Mouse (Mus musculus): ENCODE results near the gene Ace2.

The Ace2 gene

GRCm38 (mm10) chrX:164139032-164139431 lies at the start of gene Ace2:
Ace2 (plus strand) TSS chrX:164139332.
- DNase-seq = no peak

- DNase-seq = no peak
These were observed 49.2 kb upstream of the Ace2 start for GRCm38 (mm10) chrX:164089916-164090315.

- DNase-seq = peak; percentile 81
These were observed 46.6 kb upstream of the Ace2 start for GRCm38 (mm10) chrX:164092300-164093169.

GRCm38 (mm10) chrX:164093435-164093834 lies 45.7 kb upstream of the Ace2 start:
- DNase-seq = no peak

GRCm38 (mm10) chrX:164095838-164096237 lies 43.3 kb upstream of the Ace2 start:
- no peak for DNase-seq

- no peak for DNase-seq
These were observed 37.6 kb upstream of the Ace2 start for GRCm38 (mm10) chrX:164101483-164101882.

- DNase-seq = no peak
These were observed 36.9 kb upstream of the Ace2 start for GRCm38 (mm10) chrX:164102198-164102597.

GRCm38 (mm10) chrX:164102656-164103055 lies 36.5 kb upstream of the Ace2 start:
- no peak for DNase-seq

- DNase-seq = no peak
These were observed 28.0 kb upstream of the Ace2 start for GRCm38 (mm10) chrX:164111146-164111545.

GRCm38 (mm10) chrX:164113744-164114143 lies 25.4 kb upstream of the Ace2 start:
- DNase-seq = no peak

- peak; percentile 8 for DNase-seq
These were observed 15.2 kb upstream of the Ace2 start for GRCm38 (mm10) chrX:164123942-164124341.

- peak; percentile 49 for DNase-seq
These were observed 5.6 kb upstream of the Ace2 start for GRCm38 (mm10) chrX:164133531-164133930.

- DNase-seq = no peak
These were observed 3.8 kb upstream of the Ace2 start for GRCm38 (mm10) chrX:164135304-164135818.

- DNase-seq = peak; percentile 58
These were observed 6.5 kb downstream of the Ace2 start for GRCm38 (mm10) chrX:164145463-164146250.

- DNase-seq = peak; percentile 95
These were observed 13.6 kb downstream of the Ace2 start for GRCm38 (mm10) chrX:164152703-164153102.

- DNase-seq = no peak
These were observed 14.5 kb downstream of the Ace2 start for GRCm38 (mm10) chrX:164153606-164154005.

GRCm38 (mm10) chrX:164154594-164154993 lies 15.5 kb downstream of the Ace2 start:
- DNase-seq = no peak

GRCm38 (mm10) chrX:164164681-164165080 lies 25.5 kb downstream of the Ace2 start:
- no peak for DNase-seq

- DNase-seq = no peak
These were observed 31.9 kb downstream of the Ace2 start for GRCm38 (mm10) chrX:164171034-164171433.

- DNase-seq = no peak
These were observed 34.7 kb downstream of the Ace2 start for GRCm38 (mm10) chrX:164173880-164174279.

GRCm38 (mm10) chrX:164175311-164175710 lies 36.2 kb downstream of the Ace2 start:
- no peak for DNase-seq

- DNase-seq = no peak
These were observed 36.6 kb downstream of the Ace2 start for GRCm38 (mm10) chrX:164175780-164176179.

GRCm38 (mm10) chrX:164178856-164179255 lies 39.7 kb downstream of the Ace2 start:
- no peak for DNase-seq

GRCm38 (mm10) chrX:164179746-164180145 lies 40.6 kb downstream of the Ace2 start:
- DNase-seq = no peak
